Mouse (Mus musculus): ENCODE data around the gene Bloc1s1.

DNA sequence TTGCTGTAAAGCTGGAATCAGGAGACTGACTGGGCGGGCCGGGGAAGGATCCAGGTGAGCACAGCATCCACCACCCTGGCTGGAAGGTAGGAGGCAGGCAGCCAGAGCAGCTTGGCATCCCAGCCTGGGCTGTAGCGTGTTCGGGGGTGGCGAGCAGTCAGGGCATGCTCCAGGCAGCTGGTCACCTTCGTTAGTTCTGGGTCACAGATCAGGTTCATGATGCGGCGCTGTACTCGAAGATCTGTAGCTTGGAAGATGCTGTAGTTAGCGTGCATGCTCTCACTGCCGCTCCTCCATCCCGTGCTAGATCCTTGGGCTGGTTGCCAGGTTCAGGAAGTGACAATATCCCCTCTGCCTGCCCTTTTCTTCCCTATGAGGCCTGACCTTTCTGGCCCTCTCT, 10.1 kb downstream of the Bloc1s1 start:
- TF ChIP-seq CTCF (IDR thresholded peaks at IDR 0.05; ENCODE audit: borderline replicate concordance, insufficient read depth, low read length) (no peak), POLR2A (IDR thresholded peaks at IDR 0.05; ENCODE audit: low read depth, low read length) (peak; percentile 30; the same call in 1 of the 2 replicates)

Data from embryonic fibroblast, embryonic 13.5 days (primary cell).